Mouse (Mus musculus) heart, embryonic 14.5 days (tissue): ENCODE measurements around the gene Srgap3. TPM values are rescaled to one million over a fixed set of nuclear protein-coding genes. Genes with fewer than 3 reads are reported as not detected.

Experiments
- ATAC-seq: fragments of 200-750 bp; cut with Nextera tagmentation; 2 replicates; pipeline ENCODE4 v1.8.0; 2017; ENCODE audit warnings: low read depth, moderate TSS enrichment; ENCODE audit not compliant: insufficient number of reproducible peaks, insufficient read depth, low FRiP score
- H3K27ac ChIP-seq, 2 experiments: fragments of 200-500 bp in 1 of 2; fragments of 300-500 bp in 1 of 2; sonication (generic) in 1 of 2; replicated peaks in 1 of 2; 2 replicates each; pipeline ENCODE4 v1.5.1; 2012 to 2014; ENCODE audit warnings: low read depth in 2 of 2, low read length in 2 of 2, control low read depth in 1 of 2, mild to moderate bottlenecking in 1 of 2, mixed read lengths in 1 of 2; ENCODE audit not compliant: control insufficient read depth in 1 of 2, insufficient read depth in 1 of 2
- H3K27me3 ChIP-seq: fragments of 300-500 bp; sonication (generic); 2 replicates; pipeline ENCODE4 v1.6.1; 2014; ENCODE audit warnings: mild to moderate bottlenecking, low read length, control low read depth; ENCODE audit not compliant: control insufficient read depth, insufficient read depth
- H3K36me3 ChIP-seq: fragments of 300-500 bp; sonication (generic); 2 replicates; pipeline ENCODE4 v1.6.1; 2014; ENCODE audit warnings: mild to moderate bottlenecking, control low read depth, low read length, mixed read lengths; ENCODE audit not compliant: control insufficient read depth, insufficient read depth
- H3K4me1 ChIP-seq, 2 experiments: fragments of 200-500 bp in 1 of 2; fragments of 300-500 bp in 1 of 2; sonication (generic) in 1 of 2; 2 replicates each; pipeline ENCODE4 v1.6.1; 2012 to 2014; ENCODE audit warnings: low read length in 2 of 2, control low read depth in 1 of 2, mixed read lengths in 1 of 2; ENCODE audit not compliant: control insufficient read depth in 2 of 2, insufficient read depth in 2 of 2
- H3K4me2 ChIP-seq: fragments of 300-500 bp; sonication (generic); 2 replicates; pipeline ENCODE4 v1.6.1; 2014; ENCODE audit warnings: mild to moderate bottlenecking, low read length
- H3K4me3 ChIP-seq, 2 experiments: fragments of 200-500 bp in 1 of 2; fragments of 300-500 bp in 1 of 2; sonication (generic) in 1 of 2; 2 replicates each; pipeline ENCODE4 v1.5.1; 2012 to 2014; ENCODE audit warnings: low read length in 2 of 2, mild to moderate bottlenecking in 2 of 2, control low read depth in 1 of 2, low read depth in 1 of 2, moderate library complexity in 1 of 2; ENCODE audit not compliant: control insufficient read depth in 1 of 2, insufficient read depth in 1 of 2
- H3K9ac ChIP-seq: fragments of 300-500 bp; sonication (generic); 2 replicates; pipeline ENCODE4 v1.6.1; 2014; ENCODE audit warnings: mild to moderate bottlenecking, low read length
- H3K9me3 ChIP-seq: fragments of 300-500 bp; sonication (generic); 2 replicates; pipeline ENCODE4 v1.6.1; 2016; ENCODE audit warnings: low read length, control low read depth; ENCODE audit not compliant: control insufficient read depth
- WGBS: fragments of 180-500 bp; shearing (Covaris S2); extraction: QIAGEN DNeasy Blood & Tissue Kit; methylation state at CpG from one replicate; pipeline ENCODE4 v1.1.7; 2014; 5-methylcytosine and 5-hydroxymethylcytosine counted together
- polyA plus RNA-seq: library from polyadenylated mRNA; unstranded; fragments of >200 nt; fragmentation: Nextera tagmentation; extraction: Ambion mirVana; gene quantifications from 2 replicates; pipeline ENCODE4 v1.2.1, GENCODE M21; 2014

The Srgap3 gene
- polyA plus RNA-seq, 1 experiment from 2014 or later = 1.1 TPM

- no peaks in the 10 kb centered on the region for H3K27me3 ChIP-seq
- no peaks in the 10 kb centered on the region for H3K36me3 ChIP-seq
- no peak overlapping the region for H3K9ac ChIP-seq
- no peaks in the 10 kb centered on the region for H3K4me1 ChIP-seq
- 55% methylated on average over 1 of the region's 1 CpGs for WGBS
- no peak overlapping the region for H3K4me2 ChIP-seq
- no peak for ATAC-seq
- no peaks in the 10 kb centered on the region for H3K9me3 ChIP-seq
- H3K4me3 ChIP-seq = no peak overlapping the region
- no peak overlapping the region for H3K27ac ChIP-seq
These were observed 158.9 kb downstream of the Srgap3 start for GRCm38 (mm10) chr6:112788174-112788573.

GRCm38 (mm10) chr6:112781409-112782093 lies 165.5 kb downstream of the Srgap3 start:
- H3K27ac ChIP-seq = no peak overlapping the region
- no peaks in the 10 kb centered on the region for H3K36me3 ChIP-seq
- no peak overlapping the region for H3K4me3 ChIP-seq
- H3K9ac ChIP-seq = no peak overlapping the region
- no peaks in the 10 kb centered on the region for H3K4me1 ChIP-seq
- H3K9me3 ChIP-seq = no peaks in the 10 kb centered on the region
- no peaks in the 10 kb centered on the region for H3K27me3 ChIP-seq
- ATAC-seq = no peak
- WGBS = 66% methylated on average over 10 of the region's 10 CpGs
- H3K4me2 ChIP-seq = no peak overlapping the region

DNA sequence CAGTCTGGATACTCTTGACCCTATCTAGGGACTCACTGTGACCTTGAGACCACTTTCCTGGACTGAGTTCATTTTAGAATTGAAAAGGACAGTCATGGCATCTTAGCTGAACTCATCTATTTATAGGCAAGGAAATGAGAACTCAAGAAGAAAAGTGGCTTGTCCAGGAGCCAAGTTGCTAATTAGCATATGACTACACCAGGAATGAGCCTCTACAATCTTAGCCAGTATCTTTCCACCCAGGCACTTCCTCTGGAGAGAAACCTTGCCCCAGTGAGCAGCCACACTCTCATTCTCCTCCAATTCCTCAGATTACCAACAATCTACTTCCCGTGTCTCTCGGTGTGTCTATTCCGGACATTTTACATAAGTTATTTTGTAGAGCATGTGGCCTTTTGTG lies 168.9 kb downstream of the Srgap3 start:
- no peaks in the 10 kb centered on the region for H3K27me3 ChIP-seq
- H3K27ac ChIP-seq = no peak overlapping the region
- H3K9ac ChIP-seq = no peak overlapping the region
- 76% methylated on average over 3 of the region's 3 CpGs for WGBS
- no peaks in the 10 kb centered on the region for H3K36me3 ChIP-seq
- no peaks in the 10 kb centered on the region for H3K4me1 ChIP-seq
- no peak overlapping the region for H3K4me2 ChIP-seq
- no peaks in the 10 kb centered on the region for H3K9me3 ChIP-seq
- ATAC-seq = no peak
- H3K4me3 ChIP-seq = no peak overlapping the region

DNA sequence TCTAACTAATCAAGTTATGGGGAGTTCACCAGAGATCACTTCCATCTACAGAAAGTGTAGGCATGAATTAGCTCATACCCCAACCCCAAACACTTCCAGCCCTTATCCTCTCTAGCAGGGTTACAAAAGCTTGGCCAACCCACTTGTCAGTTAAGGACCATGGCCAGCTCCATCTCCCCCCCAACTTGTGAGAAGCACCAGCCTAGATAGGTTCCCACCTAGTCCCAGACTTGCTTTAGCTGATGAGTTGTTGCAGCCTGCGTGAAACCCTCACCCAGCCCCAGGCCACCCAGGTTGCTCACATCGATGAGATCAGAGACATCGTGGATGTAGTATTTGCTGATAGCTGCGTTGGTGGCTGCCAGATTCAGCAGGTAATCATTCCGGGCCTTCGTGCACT lies 170.3 kb downstream of the Srgap3 start:
- Histone ChIP-seq H3K27ac (no peak overlapping the region), H3K4me3 (no peak overlapping the region), H3K4me2 (no peak overlapping the region), H3K27me3 (no peaks in the 10 kb centered on the region), H3K36me3 (no peaks in the 10 kb centered on the region), H3K4me1 (no peaks in the 10 kb centered on the region), H3K9ac (no peak overlapping the region), H3K9me3 (no peaks in the 10 kb centered on the region)
- no peak for ATAC-seq
- 80% methylated on average over 6 of the region's 6 CpGs for WGBS

DNA sequence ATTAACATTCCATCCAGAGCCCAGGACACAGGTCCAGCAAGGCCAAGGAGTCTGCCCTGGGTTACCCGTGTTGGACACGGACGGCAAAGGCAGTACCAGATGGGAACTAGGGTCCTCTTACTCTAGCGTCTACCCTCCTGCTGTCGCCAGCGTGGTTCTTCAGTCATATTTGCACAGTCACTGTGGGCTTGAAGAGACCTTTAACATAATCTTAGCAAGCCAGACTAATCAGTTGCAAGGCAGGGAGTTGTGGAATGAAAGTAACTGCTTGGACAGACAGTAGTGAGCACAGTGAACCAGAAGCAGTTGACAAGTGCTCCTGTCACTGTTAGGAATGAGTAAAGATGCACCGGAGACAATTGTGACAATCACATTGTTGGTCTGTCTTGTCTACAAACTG lies 173.3 kb downstream of the Srgap3 start:
- Histone ChIP-seq H3K4me3 (no peak overlapping the region), H3K4me2 (no peak overlapping the region)
- 89% methylated on average over 7 of the region's 7 CpGs for WGBS

DNA sequence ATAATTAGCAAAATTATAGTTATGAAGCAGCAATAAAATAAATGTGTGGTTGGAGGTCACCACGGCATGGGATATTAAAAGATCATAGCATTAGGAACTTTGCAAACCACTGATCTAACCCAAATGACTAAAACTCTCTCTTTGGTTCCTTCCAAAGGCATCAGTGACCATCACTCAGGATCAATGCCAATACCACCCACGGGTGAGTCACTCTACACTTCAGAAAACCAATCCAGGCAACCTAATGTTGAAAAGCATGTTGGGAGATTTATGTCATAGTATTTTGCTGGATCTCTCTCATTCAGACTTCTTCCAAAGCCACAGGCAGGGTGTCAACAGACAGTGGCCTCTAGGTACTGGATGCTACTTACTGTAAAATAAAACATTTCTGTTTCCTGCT lies 176.1 kb downstream of the Srgap3 start:
- H3K9ac ChIP-seq = no peak overlapping the region
- no peaks in the 10 kb centered on the region for H3K9me3 ChIP-seq
- no peak overlapping the region for H3K4me2 ChIP-seq
- no peak overlapping the region for H3K4me3 ChIP-seq
- 69% methylated on average over 2 of the region's 2 CpGs for WGBS
- no peaks in the 10 kb centered on the region for H3K4me1 ChIP-seq
- no peaks in the 10 kb centered on the region for H3K27me3 ChIP-seq
- H3K36me3 ChIP-seq = no peaks in the 10 kb centered on the region
- no peak overlapping the region for H3K27ac ChIP-seq
- ATAC-seq = no peak

More for the DNA sequence above, 173.3 kb downstream of the Srgap3 start:
- Histone ChIP-seq H3K9ac (no peak overlapping the region), H3K4me1 (no peaks in the 10 kb centered on the region), H3K27me3 (no peaks in the 10 kb centered on the region), H3K27ac (no peak overlapping the region), H3K9me3 (no peaks in the 10 kb centered on the region), H3K36me3 (no peaks in the 10 kb centered on the region)
- no peak for ATAC-seq

GRCm38 (mm10) chr6:112758541-112758940 lies 188.5 kb downstream of the Srgap3 start:
- H3K27me3 ChIP-seq = no peaks in the 10 kb centered on the region
- H3K4me3 ChIP-seq = no peak overlapping the region
- 58% methylated on average over 4 of the region's 4 CpGs for WGBS
- no peaks in the 10 kb centered on the region for H3K9me3 ChIP-seq
- no peaks in the 10 kb centered on the region for H3K36me3 ChIP-seq
- H3K27ac ChIP-seq = no peak overlapping the region
- H3K4me1 ChIP-seq = no peaks in the 10 kb centered on the region
- no peak overlapping the region for H3K4me2 ChIP-seq
- no peak overlapping the region for H3K9ac ChIP-seq
- no peak for ATAC-seq

- no peak for ATAC-seq
- 57% methylated on average over 4 of the region's 4 CpGs for WGBS
- Histone ChIP-seq H3K27me3 (no peaks in the 10 kb centered on the region), H3K9me3 (no peaks in the 10 kb centered on the region), H3K27ac (no peak overlapping the region), H3K4me3 (no peak overlapping the region), H3K4me1 (no peaks in the 10 kb centered on the region), H3K4me2 (no peak overlapping the region), H3K9ac (no peak overlapping the region), H3K36me3 (no peaks in the 10 kb centered on the region)
These were observed 190.2 kb downstream of the Srgap3 start for GRCm38 (mm10) chr6:112756866-112757265.
